Mouse (Mus musculus) v-Abl transformed pro-B cells (cell line): ENCODE data around the gene Magea1.
"Not testable (repeated sequence)": the region's sequence is repeated elsewhere in the genome, so short reads cannot be mapped to it uniquely, and the experiment has no call there.

Experiments
- in situ Hi-C, 2 experiments: fragments of 400-800 bp; cut with MboI; formaldehyde crosslinking; loops; one replicate each; pipeline ENCODE4 v1.15.1; 2025; ENCODE audit not compliant: unreplicated experiment in 2 of 2

Gene Magea1

DNA sequence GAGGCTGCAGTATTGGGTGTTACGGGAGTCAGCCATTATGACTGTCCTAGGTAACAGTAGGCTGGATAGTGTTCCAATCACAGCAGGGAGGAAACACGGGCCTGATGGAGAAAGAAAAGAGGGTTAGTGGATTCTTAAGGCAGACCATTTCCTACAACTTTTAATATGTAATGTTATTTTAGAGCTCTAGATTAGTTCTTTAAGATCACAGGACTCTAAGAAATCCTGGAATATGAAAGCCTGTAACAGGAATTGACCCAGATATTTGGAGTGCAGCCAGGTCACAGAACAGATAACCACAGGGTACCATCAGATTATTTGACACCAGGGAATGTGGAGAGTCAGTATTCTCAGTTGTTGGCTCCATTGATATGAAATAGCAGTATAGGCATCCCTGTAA is at the start of gene Magea1:
Gene Magea1, minus strand, starts transcription at position 101 of the 400 bp plus-strand sequence.
- in situ Hi-C loops: not testable (repeated sequence)

DNA sequence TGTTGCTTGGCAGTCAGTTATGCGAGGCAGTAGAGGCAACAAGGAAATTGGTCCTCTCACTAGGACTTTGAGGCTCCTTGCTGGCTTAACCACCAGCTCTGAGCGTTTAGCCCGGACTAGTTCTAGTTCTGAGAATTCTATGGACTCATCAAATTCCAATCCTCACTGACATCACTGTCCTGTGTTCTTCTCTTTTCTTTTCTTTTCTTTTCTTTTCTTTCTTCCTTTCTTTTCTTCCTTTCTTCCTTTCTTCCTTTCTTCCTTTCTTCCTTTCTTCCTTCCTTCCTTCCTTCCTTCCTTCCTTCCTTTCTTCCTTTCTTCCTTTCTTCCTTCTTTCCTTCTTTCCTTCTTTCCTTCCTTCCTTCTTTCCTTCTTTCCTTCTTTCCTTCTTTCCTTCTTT is 38.7 kb upstream of the Magea1 start, which contains the start of gene Cldn34b2:
Gene Cldn34b2, minus strand, starts transcription at position 101 of the 400 bp plus-strand sequence.
- in situ Hi-C loops: loop anchor here in 1 of 2 experiments (25.0 kb wide), 2 partner anchors 1166 to 1366 kb away; no protein-coding TSS in a partner anchor

DNA sequence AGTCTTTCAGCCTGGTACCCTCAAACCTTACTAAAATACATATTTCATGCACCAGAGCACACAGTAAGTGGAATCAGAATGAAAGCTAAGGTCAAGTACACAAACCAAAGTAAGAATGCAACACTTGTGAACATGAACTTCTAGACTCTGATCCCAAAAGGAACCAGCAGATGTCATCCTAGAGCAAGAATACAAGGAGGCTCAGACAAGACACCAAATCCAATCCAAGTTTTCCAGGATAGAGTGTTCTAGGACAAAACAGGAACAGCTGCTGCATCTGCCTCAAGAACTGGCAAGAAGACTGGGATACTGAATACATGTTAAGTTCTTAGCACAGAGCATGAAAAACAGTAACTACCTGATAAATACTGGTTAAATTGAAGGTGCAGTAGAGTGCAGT is 8.4 kb upstream of the Magea1 start:
- in situ Hi-C loops: no loop called here

DNA sequence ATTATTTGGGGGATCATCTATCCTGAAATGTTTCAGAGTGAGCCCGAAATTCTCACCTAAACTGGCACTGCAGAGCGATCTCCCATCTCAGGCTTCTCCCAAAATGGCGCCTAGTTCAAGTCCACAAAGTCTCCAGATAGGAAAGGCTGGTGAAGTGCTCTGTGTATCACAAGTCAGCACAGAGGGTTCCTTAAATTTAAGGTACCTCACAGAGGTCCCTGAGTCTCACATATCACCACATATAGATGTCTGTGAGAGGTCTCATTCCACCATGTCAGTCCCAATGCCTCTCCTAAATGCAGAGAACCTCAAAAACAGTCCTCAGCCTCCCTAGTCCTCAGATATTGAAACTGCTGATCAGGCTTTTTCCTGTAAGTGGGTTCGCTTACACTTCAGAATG is 4.0 kb upstream of the Magea1 start, which contains the start of gene Magea2:
Gene Magea2, minus strand, starts transcription at position 101 of the 400 bp plus-strand sequence.
- in situ Hi-C loops: not testable (repeated sequence)

DNA sequence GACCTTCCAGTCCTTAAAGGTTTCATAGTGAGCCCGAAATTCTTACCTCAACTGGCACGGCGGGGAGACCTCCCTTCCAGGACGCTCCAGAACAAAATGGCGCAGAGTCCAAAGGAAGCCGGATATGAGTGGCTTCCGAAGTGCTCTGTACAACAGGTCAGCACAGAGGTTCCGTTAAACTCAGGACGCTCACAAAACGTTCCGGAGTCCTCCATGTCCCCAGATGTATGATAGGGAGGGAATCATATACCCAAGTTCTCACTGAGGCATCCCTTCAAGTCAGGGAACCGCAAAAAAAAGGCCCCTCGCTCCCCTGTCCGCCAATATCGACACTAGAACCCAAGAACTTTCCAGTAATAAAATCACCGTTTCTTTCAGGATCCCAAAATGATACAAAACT is 26.5 kb downstream of the Magea1 start, which contains the start of gene Magea5:
Gene Magea5, minus strand, starts transcription at position 101 of the 400 bp plus-strand sequence.
- in situ Hi-C loops: not testable (repeated sequence)
